Mouse (Mus musculus) bone marrow, adult 2 months (tissue): ENCODE results near the gene Fermt3. TPM values are rescaled to one million over a fixed set of nuclear protein-coding genes. Genes with fewer than 3 reads are reported as not detected.

ENCODE experiments used
- H3K27ac ChIP-seq: fragments of 200-500 bp; 2 replicates; pipeline ENCODE4 v1.5.1; 2012; ENCODE audit warnings: low read depth, mild to moderate bottlenecking, control low read depth, inconsistent platforms, low read length; ENCODE audit not compliant: control insufficient read depth, poor library complexity, insufficient read depth
- H3K4me1 ChIP-seq: fragments of 200-500 bp; 2 replicates; pipeline ENCODE4 v1.6.1; 2011; ENCODE audit warnings: low read length; ENCODE audit not compliant: control insufficient read depth, insufficient read depth
- H3K4me3 ChIP-seq: fragments of 200-500 bp; replicated peaks from 2 replicates; pipeline ENCODE3; 2011; ENCODE audit warnings: mild to moderate bottlenecking, low read depth, low read length, control low read depth; ENCODE audit not compliant: control insufficient read depth
- CTCF ChIP-seq: fragments of 200-500 bp; IDR thresholded peaks from 2 replicates; pipeline ENCODE4 v1.5.1; 2011; ENCODE audit warnings: low read length, control low read depth; ENCODE audit not compliant: control insufficient read depth, insufficient read depth
- POLR2A ChIP-seq: fragments of 200-500 bp; IDR thresholded peaks from 2 replicates; pipeline ENCODE4 v1.6.1; 2011; ENCODE audit warnings: low read depth, mild to moderate bottlenecking, control low read depth, low read length, borderline replicate concordance; ENCODE audit not compliant: control insufficient read depth
- WGBS: fragments of 180-500 bp; shearing (Covaris S2); methylation state at CpG from one replicate; pipeline ENCODE4 v1.1.7; 2018; 5-methylcytosine and 5-hydroxymethylcytosine counted together
- polyA plus RNA-seq: library from polyadenylated mRNA; stranded (reverse); fragments of >200 nt; gene quantifications from 2 replicates; pipeline ENCODE4 v1.2.4, GENCODE M21; 2011; ENCODE audit warnings: low replicate concordance; ENCODE audit not compliant: missing spikeins, insufficient read depth, insufficient read length

Gene Fermt3
- polyA plus RNA-seq, 1 experiment, result 202 TPM

DNA sequence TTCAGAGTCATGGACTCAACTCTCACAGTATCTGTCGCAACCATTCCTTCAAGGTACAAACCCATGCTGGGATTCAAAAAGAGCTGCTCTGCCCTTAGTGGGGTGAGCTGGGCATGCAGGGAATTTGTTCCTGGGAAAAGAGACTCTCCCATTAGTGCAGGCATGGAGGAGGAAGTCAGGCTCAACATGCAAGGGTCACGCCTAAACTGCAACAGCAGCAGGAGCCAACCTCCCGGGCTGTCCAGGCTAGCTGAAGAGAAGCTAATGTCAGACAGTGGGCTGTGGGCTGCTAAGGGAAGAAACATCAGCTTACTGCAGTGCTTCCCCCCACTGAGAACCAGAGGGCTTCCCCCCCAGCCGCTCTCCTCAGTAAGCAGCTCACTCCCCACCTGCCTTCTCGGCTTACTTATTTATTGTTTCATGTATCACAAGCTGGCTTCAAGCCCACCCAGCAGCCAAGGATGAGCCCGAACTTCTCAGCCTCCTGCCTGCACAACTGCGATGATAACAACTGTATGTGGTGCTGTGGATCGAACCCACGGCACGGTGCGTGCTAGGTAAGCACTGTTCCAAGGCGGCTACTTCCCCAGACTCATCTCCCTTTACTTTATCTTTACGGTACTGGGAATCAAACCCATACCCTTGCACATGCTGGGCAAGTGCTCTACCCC is 46.9 kb downstream of the Fermt3 start:
- TF ChIP-seq CTCF (no peak), POLR2A (no peak)
- no peak overlapping the region for H3K27ac ChIP-seq
- 82% methylated on average over 13 of the region's 13 CpGs for WGBS
- no peak overlapping the region for H3K4me3 ChIP-seq
- H3K4me1 ChIP-seq, result peaks cover 4% of the 10 kb centered on the region; the same call in 1 of the 2 replicates

DNA sequence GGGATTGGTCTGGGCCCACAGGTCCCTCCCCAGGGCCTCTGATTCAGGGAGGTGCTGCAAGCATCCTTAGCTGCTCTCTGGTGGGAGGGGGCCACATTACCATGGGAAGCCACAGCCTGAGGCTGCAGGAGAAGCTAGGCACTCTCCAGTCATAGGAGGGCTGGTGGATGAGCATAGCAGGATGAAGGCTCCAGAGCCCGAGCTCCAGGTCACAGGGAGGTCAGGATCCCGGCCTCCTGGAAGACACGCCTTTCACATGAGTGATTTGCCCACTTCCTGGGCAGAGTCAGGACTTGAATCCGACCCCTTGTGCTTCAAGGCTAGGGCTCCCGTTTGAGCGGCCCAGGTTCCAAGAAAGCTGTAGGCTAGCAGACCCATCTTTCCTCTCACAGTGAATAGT is 47.6 kb downstream of the Fermt3 start:
- TF ChIP-seq POLR2A (no peak), CTCF (no peak)
- H3K4me1 ChIP-seq, result peaks cover 4% of the 10 kb centered on the region; the same call in 1 of the 2 replicates
- no peak overlapping the region for H3K4me3 ChIP-seq
- 74% methylated on average over 6 of the region's 6 CpGs for WGBS
- H3K27ac ChIP-seq, result no peak overlapping the region

DNA sequence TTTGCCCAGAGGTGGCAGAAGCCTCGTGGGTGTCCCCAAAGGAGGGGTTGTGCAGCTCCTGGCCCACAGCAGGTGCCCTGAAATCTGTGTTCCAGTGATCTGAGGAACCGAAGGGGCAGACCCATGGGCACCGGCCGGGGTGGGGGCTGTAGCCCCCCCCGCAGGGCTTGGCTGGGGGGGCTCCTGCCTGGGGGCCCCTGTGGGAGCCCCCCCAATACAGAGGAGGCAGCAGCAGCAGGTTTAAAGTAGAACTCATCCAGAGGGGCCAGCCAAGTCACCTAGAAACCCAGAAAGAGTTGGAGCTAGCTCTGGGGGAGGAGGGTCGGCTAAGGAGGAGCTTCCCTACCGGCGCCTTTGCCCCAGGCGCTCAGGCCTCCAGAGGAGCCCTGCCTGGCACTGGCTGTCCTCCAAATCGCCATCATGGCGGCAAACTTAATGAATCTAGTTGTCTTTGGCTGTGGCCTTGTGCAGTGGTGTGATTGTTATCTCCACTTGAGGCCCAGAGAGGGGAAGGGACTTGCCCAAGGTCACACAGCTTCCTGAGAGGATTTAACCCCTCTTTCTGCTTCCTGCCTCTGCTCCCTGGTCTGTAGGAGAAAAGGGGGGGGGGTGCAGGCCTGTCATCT is 48.7 kb downstream of the Fermt3 start:
- peaks cover 1% of the 10 kb centered on the region; the same call in 1 of the 2 replicates for H3K4me1 ChIP-seq
- WGBS, result 26% methylated on average over 11 of the region's 11 CpGs
- no peak overlapping the region for H3K4me3 ChIP-seq
- TF ChIP-seq CTCF, result no peak
- TF ChIP-seq POLR2A, result no peak
- no peak overlapping the region for H3K27ac ChIP-seq

DNA sequence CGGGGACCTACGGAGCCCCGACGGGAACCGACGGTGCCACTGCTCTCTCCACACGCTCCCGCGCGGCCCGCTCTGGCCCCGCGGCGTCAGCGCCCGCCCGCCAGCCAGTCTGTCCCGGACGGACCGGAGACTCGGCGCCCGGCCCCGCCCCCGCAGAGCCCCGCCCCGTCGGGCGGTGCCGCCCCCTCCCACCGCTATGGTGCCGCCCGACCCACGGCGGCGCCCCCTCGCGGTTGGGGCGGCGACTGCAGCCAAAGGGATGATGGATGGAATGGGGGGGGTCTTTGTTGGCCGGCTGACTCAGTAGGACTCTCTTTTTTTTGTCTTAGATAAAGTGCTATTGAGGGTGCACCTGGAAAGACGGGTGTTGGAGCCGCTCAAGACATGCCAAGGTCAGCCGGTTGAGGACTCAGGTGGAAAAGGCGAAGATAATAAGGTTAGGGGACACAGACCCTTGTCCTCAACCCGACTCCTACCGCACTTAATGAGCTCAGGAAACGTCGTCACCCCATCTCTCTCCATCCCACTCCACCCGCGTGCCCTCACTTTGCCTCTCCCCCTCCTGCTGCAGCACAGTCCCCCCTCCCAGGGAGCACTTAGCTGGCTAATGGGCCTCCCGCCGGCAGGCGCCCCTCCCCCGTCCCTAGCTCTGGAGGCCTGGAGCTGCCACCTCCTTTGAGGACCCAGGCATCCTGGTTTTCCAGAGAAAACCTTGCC is 49.4 kb downstream of the Fermt3 start:
- 2% methylated on average over 53 of the region's 55 CpGs for WGBS
- Histone ChIP-seq H3K4me3 (peak overlapping the region; percentile 72), H3K4me1 (peaks cover 1% of the 10 kb centered on the region; the same call in 1 of the 2 replicates), H3K27ac (no peak overlapping the region)
- TF ChIP-seq POLR2A, result peak; percentile 40; the same call in 1 of the 2 replicates
- peak; percentile 69 for TF ChIP-seq CTCF

DNA sequence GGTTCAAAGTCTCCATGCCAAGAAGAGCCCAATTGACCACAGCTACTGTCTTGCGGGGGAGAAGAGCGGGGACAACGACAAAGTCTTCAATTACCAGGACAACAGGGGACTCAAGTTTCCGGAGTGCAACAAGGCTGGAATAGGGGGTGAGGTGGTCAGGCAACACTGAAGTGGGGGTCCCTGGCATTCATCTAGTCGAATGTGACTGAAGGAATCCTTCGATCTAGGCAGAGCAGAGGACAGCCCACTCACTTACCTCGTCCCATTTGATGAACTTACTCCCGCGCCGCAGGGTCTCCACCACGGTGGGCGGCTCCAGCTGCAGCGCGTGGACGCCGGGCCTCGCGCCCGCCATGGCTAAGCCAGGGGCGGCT is 50.0 kb downstream of the Fermt3 start:
- no peak overlapping the region for H3K27ac ChIP-seq
- no peak for TF ChIP-seq CTCF
- TF ChIP-seq POLR2A, result no peak
- 3% methylated on average over 20 of the region's 20 CpGs for WGBS

DNA sequence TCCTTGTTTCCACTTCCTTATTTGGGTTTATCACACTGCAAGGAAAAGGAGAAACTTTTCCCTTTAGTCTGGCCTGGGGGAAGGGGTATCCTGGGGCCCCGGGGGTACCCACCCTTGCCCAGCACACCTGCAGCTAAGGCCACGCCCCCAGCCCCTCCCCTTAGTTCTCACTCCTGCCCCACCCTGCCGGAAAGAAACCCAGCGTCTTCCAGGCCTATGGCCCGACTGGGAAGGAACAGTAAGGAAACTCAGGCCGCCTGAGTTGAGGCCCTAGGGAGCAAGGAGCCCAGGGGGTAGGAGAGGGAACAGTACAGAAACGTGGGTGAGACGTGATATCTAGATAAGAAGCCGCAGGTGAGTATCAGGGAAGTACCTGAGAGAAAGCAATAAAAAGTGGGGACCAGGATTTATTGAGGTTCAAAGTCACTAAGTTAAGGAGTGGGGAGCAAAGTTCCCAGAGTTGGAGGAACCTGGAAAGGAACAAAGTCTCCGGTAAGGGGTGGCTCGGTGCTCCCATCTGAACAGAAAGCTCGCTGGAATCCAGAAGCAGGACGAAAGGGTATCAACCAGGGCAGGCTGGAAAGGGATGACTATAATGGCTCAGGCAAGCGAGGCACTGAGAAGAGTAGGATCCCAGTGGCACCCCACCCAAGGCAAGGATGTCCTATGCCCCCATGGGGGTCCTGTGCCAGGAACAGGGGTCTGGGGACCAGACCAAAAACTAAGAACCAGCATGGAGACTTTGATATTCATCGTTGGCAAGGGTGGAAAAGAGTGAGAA is 50.6 kb downstream of the Fermt3 start:
- TF ChIP-seq CTCF (no peak), POLR2A (no peak)
- Histone ChIP-seq H3K4me3 (peak overlapping the region; percentile 72), H3K4me1 (peaks cover 1% of the 10 kb centered on the region; the same call in 1 of the 2 replicates), H3K27ac (no peak overlapping the region)
- WGBS, result 12% methylated on average over 15 of the region's 15 CpGs

More for the DNA sequence above, 50.0 kb downstream of the Fermt3 start:
- peak overlapping the region; percentile 72 for H3K4me3 ChIP-seq
- H3K4me1 ChIP-seq, result peaks cover 1% of the 10 kb centered on the region; the same call in 1 of the 2 replicates

DNA sequence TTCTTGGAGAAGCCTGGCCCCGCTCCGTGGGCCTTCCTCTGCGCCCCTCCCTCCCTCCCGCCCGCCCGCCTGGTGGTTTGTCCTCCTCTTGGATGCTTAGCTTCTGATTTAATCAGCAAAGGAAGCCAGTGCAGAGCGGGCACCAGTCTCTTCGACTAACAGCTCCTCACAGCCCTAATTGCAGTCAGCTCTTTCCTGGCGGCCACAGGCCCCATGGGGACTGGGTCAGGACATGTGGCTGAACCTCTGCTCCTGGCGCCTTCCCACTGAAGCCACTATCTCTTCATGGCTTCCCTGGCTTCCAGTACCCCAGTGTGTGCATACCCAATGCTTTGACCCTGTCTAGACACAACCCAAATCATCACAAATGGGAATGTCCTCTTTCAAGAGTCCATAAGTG is 62.8 kb downstream of the Fermt3 start:
- H3K27ac ChIP-seq, result no peak overlapping the region
- no peak for TF ChIP-seq POLR2A
- no peak for TF ChIP-seq CTCF
- no peak overlapping the region for H3K4me3 ChIP-seq
- 72% methylated on average over 10 of the region's 10 CpGs for WGBS
- peaks cover 2% of the 10 kb centered on the region; the same call in 1 of the 2 replicates for H3K4me1 ChIP-seq

DNA sequence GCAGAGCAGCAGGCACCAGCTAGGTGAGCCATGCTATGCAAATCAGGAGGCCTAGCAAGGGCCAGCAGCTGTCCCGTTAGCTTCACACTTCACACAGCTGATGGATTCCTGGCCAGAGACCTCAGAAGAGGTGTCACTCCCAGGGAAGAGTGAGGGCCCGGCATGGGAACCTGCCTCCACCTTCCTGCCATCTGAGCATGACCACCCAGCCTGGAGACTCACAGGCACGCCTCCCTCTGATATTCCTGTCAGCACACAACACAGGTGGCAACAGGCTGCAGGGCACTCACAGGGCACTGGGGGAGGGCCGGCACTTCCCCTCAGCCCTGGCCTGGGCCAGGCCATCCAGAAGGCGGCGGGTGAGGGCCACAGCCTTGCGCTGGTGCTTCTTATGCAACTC is 63.8 kb downstream of the Fermt3 start:
- TF ChIP-seq CTCF (no peak), POLR2A (no peak)
- Histone ChIP-seq H3K4me3 (no peak overlapping the region), H3K27ac (no peak overlapping the region), H3K4me1 (peaks cover 2% of the 10 kb centered on the region; the same call in 1 of the 2 replicates)
- WGBS, result 61% methylated on average over 7 of the region's 7 CpGs

DNA sequence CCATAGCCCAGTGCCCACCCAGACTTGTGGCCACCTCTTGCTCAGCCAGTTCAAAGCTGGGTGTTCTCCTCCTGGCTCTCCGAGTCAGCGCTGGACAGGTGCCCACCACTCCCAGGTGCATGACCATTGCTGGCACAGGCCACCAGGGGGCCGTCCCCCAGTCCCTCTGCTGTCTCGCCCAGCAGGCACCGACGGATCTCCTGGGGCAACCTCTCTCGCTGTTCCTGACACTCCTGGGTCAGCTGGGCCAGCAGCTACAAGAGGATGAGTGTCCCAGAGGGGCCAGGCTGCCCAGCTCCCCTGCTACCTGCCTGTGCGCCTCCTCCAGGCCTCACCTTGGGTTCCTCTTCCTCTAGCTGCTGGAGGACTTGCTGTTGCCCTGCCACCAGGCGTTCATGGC is 65.2 kb downstream of the Fermt3 start:
- WGBS, result 58% methylated on average over 9 of the region's 9 CpGs
- peaks cover 2% of the 10 kb centered on the region; the same call in 1 of the 2 replicates for H3K4me1 ChIP-seq

More for the DNA sequence above, 65.2 kb downstream of the Fermt3 start:
- TF ChIP-seq POLR2A (no peak), CTCF (peak; percentile 49; the same call in 1 of the 2 replicates)
- H3K4me3 ChIP-seq, result no peak overlapping the region
- H3K27ac ChIP-seq, result no peak overlapping the region
